Mouse (Mus musculus): ENCODE results near the gene Fgl2.
"Not testable (repeated sequence)": the region's sequence is repeated elsewhere in the genome, so short reads cannot be mapped to it uniquely, and the experiment has no call there.

Fgl2 gene

DNA sequence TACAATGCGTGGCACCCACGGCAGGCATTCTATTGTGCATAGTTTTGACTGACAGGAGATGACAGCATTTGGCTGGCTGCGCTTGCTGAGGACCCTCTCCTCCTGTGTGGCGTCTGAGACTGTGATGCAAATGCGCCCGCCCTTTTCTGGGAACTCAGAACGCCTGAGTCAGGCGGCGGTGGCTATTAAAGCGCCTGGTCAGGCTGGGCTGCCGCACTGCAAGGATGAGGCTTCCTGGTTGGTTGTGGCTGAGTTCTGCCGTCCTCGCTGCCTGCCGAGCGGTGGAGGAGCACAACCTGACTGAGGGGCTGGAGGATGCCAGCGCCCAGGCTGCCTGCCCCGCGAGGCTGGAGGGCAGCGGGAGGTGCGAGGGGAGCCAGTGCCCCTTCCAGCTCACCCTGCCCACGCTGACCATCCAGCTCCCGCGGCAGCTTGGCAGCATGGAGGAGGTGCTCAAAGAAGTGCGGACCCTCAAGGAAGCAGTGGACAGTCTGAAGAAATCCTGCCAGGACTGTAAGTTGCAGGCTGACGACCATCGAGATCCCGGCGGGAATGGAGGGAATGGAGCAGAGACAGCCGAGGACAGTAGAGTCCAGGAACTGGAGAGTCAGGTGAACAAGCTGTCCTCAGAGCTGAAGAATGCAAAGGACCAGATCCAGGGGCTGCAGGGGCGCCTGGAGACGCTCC, at the start of gene Fgl2:
Gene Fgl2 (plus strand): TSS at position 150 of the 687 bp plus-strand sequence.
- DNase-seq (ENCODE audit: low spot score in 2 of 2) = no peak

DNA sequence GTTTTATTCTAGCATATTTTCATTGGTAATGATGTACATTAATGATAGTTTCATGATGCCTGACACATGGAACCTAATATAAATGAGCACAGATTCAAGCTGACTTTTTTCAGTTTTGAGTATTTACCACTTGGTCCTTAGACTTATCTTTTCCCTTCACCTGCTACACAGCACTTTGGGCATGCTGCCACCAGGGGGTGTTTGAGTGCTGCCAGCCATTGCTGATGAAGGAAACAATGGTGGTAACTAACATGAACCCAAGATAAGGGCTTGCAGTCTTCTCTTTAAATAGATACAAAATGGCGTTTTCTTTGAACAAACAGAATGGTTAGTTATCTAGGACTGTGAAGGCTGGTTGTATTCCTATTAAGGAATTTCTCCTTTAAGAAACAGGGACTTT, 45.9 kb upstream of the Fgl2 start:
- DNase-seq (ENCODE audit: low spot score in 2 of 2) = peak; percentile 47 to 81

DNA sequence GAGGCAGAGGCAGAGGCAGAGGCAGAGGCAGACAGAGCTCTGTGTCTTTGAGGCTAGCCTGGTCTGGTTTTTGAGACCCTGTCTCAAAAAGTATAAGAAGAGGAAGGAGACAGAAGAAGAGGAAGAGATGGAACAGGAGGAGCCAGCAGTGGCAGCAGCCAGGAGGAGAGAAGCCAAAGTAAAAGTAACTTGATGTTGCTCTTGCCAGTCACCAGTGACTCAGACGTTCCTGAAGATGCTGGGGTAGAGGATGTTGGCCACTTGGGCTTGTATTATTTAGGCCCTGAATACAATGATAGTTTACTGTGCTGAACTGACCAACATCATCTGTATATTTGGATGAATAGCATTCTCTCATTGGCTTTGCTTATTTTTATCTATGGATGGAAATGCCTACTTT, 43.9 kb upstream of the Fgl2 start:
- DNase-seq (ENCODE audit: low spot score in 2 of 2) = no peak

DNA sequence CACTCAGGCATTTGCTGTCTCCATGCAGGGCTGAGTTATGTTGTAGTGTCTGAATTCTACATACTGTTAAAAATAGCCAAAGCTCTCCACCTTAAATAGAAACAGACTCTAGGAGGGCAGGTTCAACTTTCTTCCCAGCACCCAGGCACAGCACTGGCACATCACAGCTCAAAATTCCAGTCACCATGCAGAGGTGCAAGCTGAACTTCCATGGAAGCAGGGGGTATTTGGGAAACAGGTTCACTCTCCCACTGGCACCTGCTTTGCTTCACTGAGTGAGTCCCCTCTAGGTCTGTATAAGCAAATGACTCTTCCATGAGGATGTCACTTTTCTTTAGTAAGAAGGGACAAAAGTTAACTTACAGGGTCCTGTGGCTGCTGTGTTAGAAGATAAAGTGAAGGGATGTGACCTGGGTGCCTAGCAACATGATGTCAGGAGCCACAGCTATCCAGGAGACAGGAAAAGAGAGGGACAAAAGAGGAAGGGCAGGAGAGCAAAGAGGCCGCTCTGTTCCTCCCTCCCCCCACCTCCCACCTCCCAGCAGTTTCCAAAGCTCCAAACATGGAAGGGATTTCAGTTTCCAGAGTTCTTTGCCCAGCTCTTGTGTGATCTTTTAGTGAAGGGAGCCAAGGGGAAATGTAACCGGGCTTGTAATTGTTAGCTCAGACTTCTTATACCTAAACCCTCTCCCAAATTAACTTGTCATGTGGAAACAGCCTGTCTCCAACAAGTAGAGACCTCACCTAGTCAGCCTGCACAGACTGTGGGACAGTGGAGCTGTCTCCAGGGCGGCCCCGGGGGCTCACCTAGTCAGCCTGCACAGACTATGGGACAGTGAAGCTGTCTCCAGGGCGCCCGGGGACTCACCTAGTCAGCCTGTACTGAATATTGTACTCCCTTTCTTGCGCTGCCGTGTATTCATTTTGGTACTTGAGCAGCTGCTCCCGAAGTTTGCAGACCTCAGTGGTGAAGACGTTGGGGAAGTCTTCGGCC, 42.5 kb upstream of the Fgl2 start:
- DNase-seq (ENCODE audit: low spot score in 2 of 2) = no peak

DNA sequence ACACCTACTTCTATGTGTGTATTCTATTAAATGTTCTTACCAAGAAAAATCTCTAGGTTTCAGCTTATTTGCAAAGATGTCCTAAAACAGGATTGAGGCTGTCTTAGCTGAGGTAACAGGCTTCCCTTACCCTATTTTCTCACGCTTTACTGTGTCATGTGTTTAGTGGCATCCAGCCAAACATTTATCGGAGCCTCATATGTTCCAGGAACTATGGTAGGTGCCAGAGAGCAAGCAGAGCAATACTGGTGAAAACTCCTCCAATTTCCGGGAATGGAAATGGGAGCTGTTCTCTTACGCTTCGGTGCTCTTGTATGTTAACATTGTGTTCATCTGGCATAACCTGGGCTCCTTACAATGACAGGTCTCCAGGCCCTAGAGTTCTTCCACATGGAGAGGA, 40.8 kb upstream of the Fgl2 start:
- DNase-seq (ENCODE audit: low spot score in 2 of 2) = no peak

DNA sequence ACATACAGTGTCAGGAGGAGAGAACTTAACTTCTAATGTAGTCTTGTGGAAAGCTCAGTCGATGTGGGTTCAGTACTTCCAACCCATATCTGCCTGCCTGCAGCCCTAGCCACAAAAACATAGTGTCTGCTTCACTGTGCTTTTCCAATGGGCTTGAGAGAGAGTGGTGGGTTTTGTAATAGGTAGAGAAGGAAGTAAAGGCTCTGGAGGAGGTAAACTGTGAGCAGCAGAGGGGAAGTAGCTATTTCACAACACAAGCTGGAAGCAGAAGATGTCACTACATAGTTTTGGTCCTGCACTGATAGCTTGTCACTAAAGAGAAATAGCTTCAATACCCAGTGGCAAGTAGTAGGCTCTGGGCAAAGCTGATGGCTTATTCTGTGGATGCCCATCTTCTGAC, 40.3 kb upstream of the Fgl2 start:
- DNase-seq (ENCODE audit: low spot score in 2 of 2) = no peak

GRCm38 (mm10) chr5:21342265-21342664, 30.2 kb upstream of the Fgl2 start:
- DNase-seq (ENCODE audit: low spot score in 2 of 2) = not testable (repeated sequence)

DNA sequence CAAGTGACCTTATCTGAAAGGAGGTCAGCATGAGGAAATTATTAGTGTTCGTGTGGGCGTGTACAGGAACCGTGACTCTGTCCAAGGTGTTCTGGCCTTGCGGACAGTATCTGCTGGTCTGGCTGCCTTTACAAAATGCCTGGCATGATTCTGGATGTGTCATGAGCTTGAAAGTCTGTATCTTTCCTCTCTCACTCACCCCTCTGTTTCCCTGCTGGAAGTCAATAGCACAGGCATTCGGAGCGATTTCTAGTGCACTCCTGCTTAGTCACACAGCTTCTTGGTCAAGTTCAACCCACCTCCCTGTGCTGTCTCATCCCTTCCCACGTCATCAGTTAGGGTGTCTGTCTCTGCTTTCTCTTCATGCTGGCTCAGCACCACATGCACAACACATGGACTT, 24.1 kb upstream of the Fgl2 start:
- no peak for DNase-seq (ENCODE audit: low spot score in 2 of 2)

DNA sequence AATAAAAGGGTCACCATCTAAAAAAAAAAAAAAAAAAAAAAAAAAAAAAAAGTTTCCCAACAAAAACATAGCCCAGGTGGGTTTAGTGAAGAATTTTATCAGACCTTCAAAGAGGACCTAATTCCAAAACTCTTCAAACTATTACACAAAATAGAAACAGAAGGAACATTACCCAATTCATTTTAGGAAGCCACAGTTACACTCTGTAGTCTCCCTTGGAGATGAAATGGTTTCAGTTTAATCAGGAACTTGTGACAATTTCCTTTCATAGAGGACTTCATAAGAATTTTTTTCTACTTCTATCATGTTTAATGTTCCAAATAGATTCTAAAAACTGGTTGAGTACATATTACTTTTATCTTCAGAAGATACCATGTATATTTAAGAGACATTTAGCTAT, 20.8 kb upstream of the Fgl2 start:
- no peak for DNase-seq (ENCODE audit: low spot score in 2 of 2)

DNA sequence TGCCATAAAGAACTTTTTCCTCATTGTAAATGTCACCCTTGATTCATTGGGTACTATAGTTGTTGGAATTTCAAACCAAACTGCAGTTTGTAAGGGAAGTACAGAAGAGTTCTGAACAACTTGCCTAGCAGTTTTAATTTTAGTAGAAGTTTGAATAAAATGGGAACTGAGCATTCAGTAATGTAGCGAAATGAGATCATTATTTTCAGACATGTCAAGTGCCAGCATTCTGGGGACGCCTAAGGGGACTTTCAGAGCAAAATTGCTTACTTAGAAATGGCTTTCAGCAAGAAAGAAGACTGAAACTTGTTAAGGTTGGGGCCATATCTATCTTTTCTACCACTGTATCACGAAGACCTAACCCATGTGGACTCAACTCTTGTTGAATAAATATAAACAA, 13.8 kb upstream of the Fgl2 start:
- no peak for DNase-seq (ENCODE audit: low spot score in 2 of 2)

DNA sequence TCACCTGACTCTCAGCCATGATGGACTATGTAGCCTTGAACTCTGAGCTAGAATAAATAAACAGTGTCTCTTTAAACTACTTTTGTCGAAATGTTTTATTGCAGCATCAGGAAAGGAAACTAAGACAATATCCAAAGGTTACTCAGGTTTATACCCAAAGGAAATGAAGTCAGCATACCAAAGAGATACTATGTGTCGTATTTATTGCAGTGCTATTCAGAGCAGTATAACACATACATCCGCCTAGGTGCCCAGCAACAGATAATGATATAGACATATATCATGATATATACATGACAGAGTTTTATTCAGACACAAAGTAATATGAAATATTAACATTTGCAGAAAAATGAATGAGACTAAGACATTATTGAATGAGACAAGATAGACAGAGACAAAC, 9.1 kb upstream of the Fgl2 start:
- no peak for DNase-seq (ENCODE audit: low spot score in 2 of 2)

DNA sequence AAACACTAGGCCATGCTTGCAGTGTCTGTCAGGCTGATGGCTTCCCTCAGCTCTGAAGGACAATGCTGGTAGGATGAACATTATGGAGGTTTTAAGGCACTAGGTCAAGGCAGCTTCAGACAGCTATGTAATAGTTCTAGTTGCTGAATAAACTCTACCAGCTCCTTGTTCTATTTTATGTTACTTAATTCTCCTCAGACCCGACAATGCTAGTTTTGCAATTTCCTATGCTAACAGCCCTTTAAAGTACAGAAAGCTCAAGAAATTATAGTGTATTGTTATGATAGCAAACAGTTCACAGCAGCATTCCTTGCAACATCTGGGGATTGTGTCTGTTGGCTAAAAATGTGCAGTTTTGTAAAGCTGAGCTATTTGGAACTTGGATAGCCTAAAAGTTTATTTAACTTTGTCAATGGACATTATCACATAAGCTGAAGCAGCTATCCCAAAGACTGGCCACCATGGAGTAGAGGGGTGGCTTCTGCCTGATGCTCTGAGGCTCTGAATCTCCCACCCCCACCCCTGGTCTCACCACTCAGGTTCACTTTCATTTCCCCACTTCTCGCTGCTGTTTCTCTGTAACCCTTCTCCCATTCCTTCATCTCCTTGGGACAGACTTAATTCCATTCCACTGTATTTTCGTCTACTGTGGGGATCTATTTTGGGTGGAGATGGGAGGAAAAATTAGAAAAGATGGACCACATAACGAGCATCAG, 5.9 kb upstream of the Fgl2 start:
- no peak for DNase-seq (ENCODE audit: low spot score in 2 of 2)

GRCm38 (mm10) chr5:21367514-21367913, 4.9 kb upstream of the Fgl2 start:
- no peak for DNase-seq (ENCODE audit: low spot score in 2 of 2)

GRCm38 (mm10) chr5:21370218-21370947, 2.1 kb upstream of the Fgl2 start:
- no peak for DNase-seq (ENCODE audit: low spot score in 2 of 2)

DNA sequence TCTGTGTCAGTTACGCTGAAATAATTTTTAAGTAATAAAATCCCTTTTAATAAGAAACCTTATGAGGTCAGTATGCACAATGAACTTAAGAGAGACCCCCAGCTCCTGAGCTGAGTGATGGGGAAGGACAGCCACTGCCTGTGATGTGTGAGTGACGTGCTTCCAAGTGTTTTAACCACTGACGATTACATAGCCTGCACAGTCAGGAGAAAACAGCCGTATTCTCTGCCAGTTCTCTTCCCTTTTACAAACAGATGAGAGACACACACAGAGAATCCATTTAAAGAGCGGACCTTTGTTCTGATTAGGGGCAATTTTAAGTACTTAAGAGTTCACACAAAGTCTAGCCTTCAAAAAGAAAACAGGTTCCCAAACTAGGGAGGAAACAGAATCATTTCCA, 522 bp upstream of the Fgl2 start:
- DNase-seq (ENCODE audit: low spot score in 2 of 2) = no peak

GRCm38 (mm10) chr5:21373180-21373518, 707 bp downstream of the Fgl2 start:
- DNase-seq (ENCODE audit: low spot score in 2 of 2) = no peak

DNA sequence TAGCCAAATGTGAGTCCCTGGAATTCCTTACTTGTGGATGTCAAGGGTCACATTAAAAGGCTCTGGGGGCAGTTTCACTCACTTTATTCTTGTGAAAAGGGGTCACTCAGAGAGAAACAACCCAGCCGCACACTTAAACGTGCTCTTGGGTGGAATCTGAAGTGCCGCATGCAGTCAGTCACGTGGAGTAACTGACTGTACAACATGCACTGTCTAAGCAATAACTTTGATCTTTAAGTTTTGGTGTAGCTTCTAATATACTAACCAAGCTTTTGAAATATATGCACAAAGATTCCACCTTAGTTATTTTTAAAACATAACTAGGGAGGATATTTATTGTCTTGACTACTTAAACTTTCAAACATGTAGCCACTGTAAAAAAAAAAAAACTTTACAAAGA, 4.5 kb downstream of the Fgl2 start:
- DNase-seq (ENCODE audit: low spot score in 2 of 2) = no peak

- DNase-seq (ENCODE audit: low spot score in 2 of 2) = no peak
Measured at GRCm38 (mm10) chr5:21378397-21378796, 6.0 kb downstream of the Fgl2 start.

DNA sequence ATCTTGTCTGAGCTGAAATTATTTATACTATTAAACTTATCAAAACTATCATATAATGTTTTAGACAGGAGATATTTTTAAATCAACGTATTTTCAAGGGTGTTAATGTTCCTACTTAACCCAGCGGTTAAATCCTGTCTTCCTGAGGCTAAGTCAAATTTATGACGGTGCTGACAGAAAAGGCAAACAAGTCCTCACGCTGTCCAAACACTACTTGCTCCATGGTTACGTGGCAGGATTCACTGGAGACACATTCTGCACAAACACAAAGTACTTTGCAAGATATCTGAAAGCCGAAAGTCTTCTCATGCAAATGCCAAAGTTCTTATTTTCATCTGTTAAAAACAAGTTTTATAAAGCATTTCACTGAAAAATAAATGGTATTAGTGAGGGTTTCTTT, 9.5 kb downstream of the Fgl2 start:
- no peak for DNase-seq (ENCODE audit: low spot score in 2 of 2)

DNA sequence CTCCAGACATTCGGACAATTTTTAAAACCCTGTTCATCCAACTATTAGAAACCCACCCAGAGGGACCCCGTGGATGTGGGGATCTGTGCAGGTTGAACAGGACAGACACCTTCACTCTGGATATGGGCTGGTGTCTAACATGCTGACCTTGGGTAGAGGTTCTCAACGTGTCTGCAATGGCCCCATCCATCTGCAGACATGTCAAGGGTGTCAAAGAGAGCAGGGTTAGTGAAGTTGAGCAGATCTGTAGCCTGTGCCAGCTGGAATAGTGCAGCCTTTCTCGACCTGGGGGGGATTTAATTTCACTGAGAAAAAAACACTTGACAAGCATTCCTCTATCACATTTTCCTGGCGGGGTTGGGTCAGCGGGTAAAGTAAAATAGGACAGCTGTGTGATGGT, 10.2 kb downstream of the Fgl2 start:
- DNase-seq (ENCODE audit: low spot score in 2 of 2) = no peak

DNA sequence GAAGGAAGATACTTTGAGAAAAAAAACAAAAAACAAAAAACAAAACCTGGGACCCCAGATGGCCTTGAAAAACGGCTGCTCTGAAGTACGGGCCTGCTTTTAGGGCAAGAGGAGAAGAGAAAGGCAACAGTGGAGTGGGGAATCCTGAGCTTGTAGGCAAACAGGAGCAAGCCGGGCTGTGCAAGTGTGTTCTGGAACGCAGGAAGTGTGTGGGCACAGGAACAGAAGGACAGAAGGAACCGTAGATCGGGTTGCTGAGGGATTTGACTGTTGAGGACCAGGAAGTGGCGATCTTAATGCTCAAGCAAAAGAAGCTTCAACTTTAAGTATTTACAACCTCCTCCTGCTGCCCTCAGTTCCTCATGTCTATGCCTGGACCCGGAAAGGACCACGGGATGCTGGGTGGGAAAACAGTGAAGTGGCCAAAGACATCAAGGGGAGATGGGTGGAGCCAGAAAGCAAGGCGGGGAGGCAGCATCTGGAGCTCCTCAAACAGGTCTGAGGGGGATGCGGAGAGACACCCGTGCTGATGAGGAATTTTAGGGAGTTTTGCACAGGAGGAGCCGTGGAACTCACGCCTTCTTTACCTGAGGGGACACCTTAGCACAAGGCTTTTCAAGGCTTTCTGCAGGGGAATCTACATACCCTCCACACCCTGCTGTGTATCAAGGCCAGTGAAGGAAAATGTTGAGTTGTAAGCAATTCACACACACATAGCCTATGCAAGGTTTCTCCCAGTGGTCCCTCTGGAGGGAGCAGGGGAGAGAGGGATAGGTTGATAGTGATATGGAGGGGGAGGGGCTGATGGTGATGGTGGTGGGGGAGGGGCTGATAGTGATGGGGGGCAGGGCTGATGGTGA, 11.2 kb downstream of the Fgl2 start:
- DNase-seq (ENCODE audit: low spot score in 2 of 2) = no peak

All from thymus, postnatal 10 days (tissue).